Mouse (Mus musculus): Measurements from ENCODE around the gene Invs. TPM values are rescaled to one million over a fixed set of nuclear protein-coding genes. Genes with fewer than 3 reads are reported as not detected.

The Invs gene
- total and polyA plus RNA-seq, 3 experiments = 5.1 to 6.9 (median 5.7) TPM

DNA sequence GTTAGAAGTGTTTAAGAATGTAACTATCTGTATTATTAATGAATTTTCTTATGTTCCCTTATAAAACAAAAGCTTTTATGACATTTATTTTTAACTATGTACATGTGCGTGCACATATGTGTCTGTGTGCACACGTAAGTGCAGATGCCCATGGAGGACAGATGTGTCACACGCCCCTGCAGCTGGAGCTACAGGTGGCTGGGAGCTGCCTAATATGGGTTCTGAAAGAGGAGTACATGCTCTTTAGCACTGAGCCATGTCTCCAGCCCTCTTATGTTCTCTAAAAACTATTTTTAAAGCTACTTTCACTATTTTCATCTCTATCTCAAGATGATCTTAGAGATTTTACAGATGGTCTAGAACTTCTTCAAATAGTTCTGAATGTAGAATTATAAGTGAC lies 21.5 kb upstream of the Invs start:
- in situ Hi-C loops (cut with MboI; ENCODE audit: low pct_ligation_motif_present, low pct_unique_long_range_greater_than_20kb, low sequenced_read_pairs) (no loop called here), dilution Hi-C loops (cut with MboI; ENCODE audit: extremely low pct_ligation_motif_present, extremely low pct_unique_long_range_greater_than_20kb, low sequenced_read_pairs) (no loop called here)
- Histone ChIP-seq H3K36me3 (replicated peaks in 1 of 2; ENCODE audit: control insufficient read depth in 1 of 2, insufficient read depth in 1 of 2, low read length in 1 of 2) (peaks cover 5 to 24% of the 10 kb centered on the region in 2 experiments), H3K4me3 (replicated peaks in 1 of 3; ENCODE audit: low read depth in 2 of 3, low read length in 2 of 3, poor library complexity in 1 of 3) (no peak overlapping the region), H3K79me2 (replicated peaks; ENCODE audit: control insufficient read depth, extremely low read depth, insufficient read depth, poor library complexity, severe bottlenecking) (peaks cover 21% of the 10 kb centered on the region), H3K4me2 (ENCODE audit: insufficient read depth, low read depth, poor library complexity, severe bottlenecking) (no peak overlapping the region), H3K4me1 (ENCODE audit: control insufficient read depth in 1 of 2, insufficient read depth in 2 of 2) (peaks cover 0 to 85% of the 10 kb centered on the region in 2 experiments; a peak in 2 of 4 replicates), H3K27ac (ENCODE audit: insufficient read depth, low read depth) (no peak overlapping the region), H3K9me3 (replicated peaks; ENCODE audit: low read length) (no peaks in the 10 kb centered on the region), H3K27me3 (replicated peaks) (no peaks in the 10 kb centered on the region), H3K9ac (ENCODE audit: insufficient read depth, low read depth) (no peak overlapping the region)
- DNase-seq (ENCODE audit: extremely low read depth) = peak; percentile 57
- no peak for TF ChIP-seq POLR2AphosphoS2 (IDR thresholded peaks at IDR 0.05; ENCODE audit: low read depth, low read length)
- TF ChIP-seq TBP (conservative IDR thresholded peaks at IDR 0.05; ENCODE audit: low read depth, low read length) = no peak
- peak; percentile 70 for TF ChIP-seq ETS1 (conservative IDR thresholded peaks at IDR 0.05; ENCODE audit: low read depth, low read length)
- TF ChIP-seq E2F4 (IDR thresholded peaks at IDR 0.05; ENCODE audit: insufficient replicate concordance, low read depth, low read length) = no peak
- no peak for TF ChIP-seq MAZ (IDR thresholded peaks at IDR 0.05; ENCODE audit: low read depth, low read length)
- TF ChIP-seq ZNF384 (IDR thresholded peaks at IDR 0.05; ENCODE audit: low read depth, low read length) = no peak
- TF ChIP-seq IRF4 (IDR thresholded peaks at IDR 0.05; ENCODE audit: low read depth, low read length) = peak; percentile 11; the same call in 1 of the 2 replicates
- TF ChIP-seq MEF2A (IDR thresholded peaks at IDR 0.05; ENCODE audit: borderline replicate concordance, low read depth, low read length) = peak; percentile 83
- peak; percentile 66; the same call in 1 of the 2 replicates for TF ChIP-seq MYC (IDR thresholded peaks at IDR 0.05; ENCODE audit: low read depth, low read length)
- TF ChIP-seq ZMIZ1 (IDR thresholded peaks at IDR 0.05; ENCODE audit: low read depth, low read length) = no peak
- peak; percentile 91 for TF ChIP-seq TCF12 (IDR thresholded peaks at IDR 0.05; ENCODE audit: low read depth, low read length)
- TF ChIP-seq BHLHE40 (IDR thresholded peaks at IDR 0.05; ENCODE audit: low read depth, low read length) = peak; percentile 63
- no peak for TF ChIP-seq UBTF (IDR thresholded peaks at IDR 0.05; ENCODE audit: low read depth, low read length)
- TF ChIP-seq MXI1 (IDR thresholded peaks at IDR 0.05; ENCODE audit: low read depth, low read length) = 0 out of 2 replicates have a peak, but pooled peaks have one; percentile 24
- TF ChIP-seq EP300 (IDR thresholded peaks at IDR 0.05; ENCODE audit: low read length) = peak; percentile 66
- peak; percentile 42; the same call in 1 of the 2 replicates for TF ChIP-seq SIN3A (IDR thresholded peaks at IDR 0.05; ENCODE audit: low read length)

DNA sequence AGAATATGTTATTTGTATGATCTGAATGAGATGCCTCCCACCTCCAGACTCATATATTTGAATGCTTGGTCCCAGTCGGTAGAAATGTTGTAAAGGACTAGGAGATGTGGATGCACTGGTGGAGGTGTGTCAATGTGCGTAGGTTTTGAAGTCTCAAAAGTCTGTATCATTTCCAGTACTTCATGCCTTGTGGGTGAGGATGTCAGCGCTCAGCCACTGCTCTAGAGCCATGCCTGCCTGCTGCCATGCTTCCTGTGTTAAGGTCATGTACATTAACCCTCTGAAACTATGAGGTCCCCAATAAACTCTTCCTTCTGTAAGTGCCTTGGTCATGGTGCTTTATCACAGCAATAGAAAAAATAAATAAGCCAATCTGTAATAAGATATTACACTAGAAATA lies 11.9 kb upstream of the Invs start:
- Histone ChIP-seq H3K4me3 (replicated peaks in 1 of 3; ENCODE audit: low read depth in 2 of 3, low read length in 2 of 3, poor library complexity in 1 of 3) (no peak overlapping the region), H3K4me2 (ENCODE audit: insufficient read depth, low read depth, poor library complexity, severe bottlenecking) (no peak overlapping the region), H3K4me1 (ENCODE audit: control insufficient read depth in 1 of 2, insufficient read depth in 2 of 2) (peaks cover 14 to 91% of the 10 kb centered on the region in 2 experiments), H3K36me3 (replicated peaks in 1 of 2; ENCODE audit: control insufficient read depth in 1 of 2, insufficient read depth in 1 of 2, low read length in 1 of 2) (peaks cover 0 to 10% of the 10 kb centered on the region in 2 experiments), H3K9ac (ENCODE audit: insufficient read depth, low read depth) (no peak overlapping the region), H3K9me3 (replicated peaks; ENCODE audit: low read length) (no peaks in the 10 kb centered on the region), H3K27ac (ENCODE audit: insufficient read depth, low read depth) (no peak overlapping the region), H3K79me2 (replicated peaks; ENCODE audit: control insufficient read depth, extremely low read depth, insufficient read depth, poor library complexity, severe bottlenecking) (peaks cover 58% of the 10 kb centered on the region), H3K27me3 (replicated peaks) (no peaks in the 10 kb centered on the region)
- TF ChIP-seq MAX (IDR thresholded peaks at IDR 0.05; ENCODE audit: low read length) (no peak), MXI1 (IDR thresholded peaks at IDR 0.05; ENCODE audit: low read depth, low read length) (0 out of 2 replicates have a peak, but pooled peaks have one; percentile 25)
- no peak for DNase-seq (ENCODE audit: extremely low read depth)
- in situ Hi-C loops (cut with MboI; ENCODE audit: low pct_ligation_motif_present, low pct_unique_long_range_greater_than_20kb, low sequenced_read_pairs) (no loop called here), dilution Hi-C loops (cut with MboI; ENCODE audit: extremely low pct_ligation_motif_present, extremely low pct_unique_long_range_greater_than_20kb, low sequenced_read_pairs) (no loop called here)

Data from CH12.LX (cell line).